Mouse (Mus musculus): ENCODE data around the gene Ifit1.

The Ifit1 gene

GRCm38 (mm10) chr19:34655227-34655805 lies 14.6 kb downstream of the Ifit1 start:
- DNase-seq (ENCODE audit: low read depth) = no peak

- peak; percentile 12 for DNase-seq (ENCODE audit: low read depth)
Measured at GRCm38 (mm10) chr19:34656511-34657298, 16.0 kb downstream of the Ifit1 start.

GRCm38 (mm10) chr19:34662067-34662507 lies 21.4 kb downstream of the Ifit1 start:
- DNase-seq (ENCODE audit: low read depth) = peak; percentile 56

- DNase-seq (ENCODE audit: low read depth) = no peak
Measured at GRCm38 (mm10) chr19:34662740-34663139, 22.1 kb downstream of the Ifit1 start.

GRCm38 (mm10) chr19:34666127-34666526 lies 25.5 kb downstream of the Ifit1 start:
- peak; percentile 58 for DNase-seq (ENCODE audit: low read depth)

- DNase-seq (ENCODE audit: low read depth) = peak; percentile 19
Measured at GRCm38 (mm10) chr19:34673476-34673875, 32.8 kb downstream of the Ifit1 start.

- peak; percentile 12 for DNase-seq (ENCODE audit: low read depth)
Measured at GRCm38 (mm10) chr19:34678428-34678827, 37.8 kb downstream of the Ifit1 start.

- peak; percentile 28 for DNase-seq (ENCODE audit: low read depth)
Measured at GRCm38 (mm10) chr19:34684857-34685256, 44.2 kb downstream of the Ifit1 start.

GRCm38 (mm10) chr19:34685530-34685929 lies 44.9 kb downstream of the Ifit1 start:
- DNase-seq (ENCODE audit: low read depth) = no peak

GRCm38 (mm10) chr19:34691402-34691801 lies 50.7 kb downstream of the Ifit1 start:
- no peak for DNase-seq (ENCODE audit: low read depth)

GRCm38 (mm10) chr19:34696352-34696986 lies 55.8 kb downstream of the Ifit1 start:
- no peak for DNase-seq (ENCODE audit: low read depth)

- DNase-seq (ENCODE audit: low read depth) = no peak
Measured at GRCm38 (mm10) chr19:34697461-34697860, 56.8 kb downstream of the Ifit1 start.

GRCm38 (mm10) chr19:34698432-34698831 lies 57.8 kb downstream of the Ifit1 start:
- no peak for DNase-seq (ENCODE audit: low read depth)

- DNase-seq (ENCODE audit: low read depth) = no peak
Measured at GRCm38 (mm10) chr19:34698852-34699251, 58.2 kb downstream of the Ifit1 start.

GRCm38 (mm10) chr19:34699300-34699699 lies 58.6 kb downstream of the Ifit1 start:
- no peak for DNase-seq (ENCODE audit: low read depth)
